Mouse (Mus musculus): ENCODE measurements at regions not wholly inside any gene's neighbourhood (a gene's known extent, or its start where the extent isn't known, plus 50 kb on each side); places are given as distances from the start of the nearest gene placed in this dataset.
A peak's percentile ranks its signal among the peaks of the same experiment; 100 is the strongest.

- no peak for DNase-seq
Measured at GRCm38 (mm10) chr2:117989215-117989614, 122.5 kb upstream of the Thbs1 start.

- no peak for DNase-seq
Measured at GRCm38 (mm10) chr2:117996130-117997083, 115.3 kb upstream of the Thbs1 start.

- DNase-seq = no peak
Measured at GRCm38 (mm10) chr2:117999641-118000040, 112.0 kb upstream of the Thbs1 start.

GRCm38 (mm10) chr2:118004191-118004590 is 107.5 kb upstream of the Thbs1 start:
- DNase-seq = no peak

- DNase-seq = peak; percentile 23
Measured at GRCm38 (mm10) chr2:118007539-118008427, 103.9 kb upstream of the Thbs1 start.

- no peak for DNase-seq
Measured at GRCm38 (mm10) chr2:118011679-118012078, 100.0 kb upstream of the Thbs1 start.

- DNase-seq = no peak
Measured at GRCm38 (mm10) chr2:118012211-118012610, 99.5 kb upstream of the Thbs1 start.

- DNase-seq = no peak
Measured at GRCm38 (mm10) chr2:118013156-118013555, 98.5 kb upstream of the Thbs1 start.

GRCm38 (mm10) chr2:118015182-118015581 is 96.5 kb upstream of the Thbs1 start:
- no peak for DNase-seq

GRCm38 (mm10) chr2:118025829-118026735 is 85.6 kb upstream of the Thbs1 start:
- no peak for DNase-seq

GRCm38 (mm10) chr2:118028881-118029280 is 82.8 kb upstream of the Thbs1 start:
- no peak for DNase-seq

- no peak for DNase-seq
Measured at GRCm38 (mm10) chr2:118029470-118030108, 82.1 kb upstream of the Thbs1 start.

- DNase-seq = no peak
Measured at GRCm38 (mm10) chr2:118031662-118032061, 80.0 kb upstream of the Thbs1 start.

- no peak for DNase-seq
Measured at GRCm38 (mm10) chr2:118033377-118033776, 78.3 kb upstream of the Thbs1 start.

GRCm38 (mm10) chr2:118034026-118034425 is 77.7 kb upstream of the Thbs1 start:
- no peak for DNase-seq

- DNase-seq = no peak
Measured at GRCm38 (mm10) chr2:118035333-118035732, 76.3 kb upstream of the Thbs1 start.

GRCm38 (mm10) chr2:118038859-118039818 is 72.5 kb upstream of the Thbs1 start:
- peak; percentile 69 for DNase-seq

GRCm38 (mm10) chr2:118039819-118040206 is 71.9 kb upstream of the Thbs1 start:
- DNase-seq = no peak

GRCm38 (mm10) chr2:118042380-118043055 is 69.2 kb upstream of the Thbs1 start:
- no peak for DNase-seq

GRCm38 (mm10) chr2:118044666-118045065 is 67.0 kb upstream of the Thbs1 start:
- DNase-seq = no peak
